Mouse (Mus musculus): ENCODE data around the gene Klra2. TPM values are rescaled to one million over a fixed set of nuclear protein-coding genes. Genes with fewer than 3 reads are reported as not detected.
"Not testable (repeated sequence)": the region's sequence is repeated elsewhere in the genome, so short reads cannot be mapped to it uniquely, and the experiment has no call there.

The Klra2 gene
- not detected in 2 replicates for polyA plus RNA-seq (2016; fragmentation: Nextera tagmentation; extraction: Ambion mirVana)

DNA sequence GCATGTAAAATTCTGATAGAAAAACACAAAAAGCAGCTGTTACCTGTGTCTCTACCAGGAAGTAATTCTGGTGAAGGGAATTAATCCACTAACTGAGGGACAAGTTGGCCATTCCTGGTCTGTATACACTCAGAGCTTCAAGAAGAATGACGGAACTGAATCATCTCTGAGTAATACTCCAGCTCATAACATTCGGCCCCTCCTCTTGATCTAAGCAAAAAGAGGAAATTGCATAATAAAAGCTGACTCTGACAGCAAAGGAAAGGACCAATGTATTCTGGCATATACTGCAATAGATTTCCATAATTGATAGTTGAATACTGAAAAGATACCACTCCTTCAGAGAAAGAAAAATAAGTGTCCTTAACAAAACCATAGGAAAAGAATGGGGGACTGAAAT lies at the start of gene Klra2:
Gene Klra2 (minus strand): TSS at position 157 of the 400 bp plus-strand sequence.
- Histone ChIP-seq H3K27me3 (ENCODE audit: insufficient read depth, poor library complexity, severe bottlenecking) (no peaks in the 10 kb centered on the region), H3K27ac (no peak within 1 kb of the TSS), H3K4me3 (no peak within 1 kb of the TSS), H3K36me3 (no peaks in the 10 kb centered on the region), H3K4me1 (replicated peaks) (no peaks in the 10 kb centered on the region), H3K9me3 (no peaks in the 10 kb centered on the region)
- DNase-seq (ENCODE audit: low spot score), result no peak
- WGBS, result 90% methylated on average over 2 of the region's 2 CpGs

- 80% methylated on average over 5 of the region's 5 CpGs for WGBS
- no peak for DNase-seq (ENCODE audit: low spot score)
- no peak overlapping the region for H3K4me3 ChIP-seq
- peaks cover 8% of the 10 kb centered on the region for H3K4me1 ChIP-seq (replicated peaks)
- H3K27ac ChIP-seq, result no peak overlapping the region
- no peaks in the 10 kb centered on the region for H3K9me3 ChIP-seq
- H3K36me3 ChIP-seq, result no peaks in the 10 kb centered on the region
- no peaks in the 10 kb centered on the region for H3K27me3 ChIP-seq (ENCODE audit: insufficient read depth, poor library complexity, severe bottlenecking)
Observed at GRCm38 (mm10) chr6:131294435-131295112, 47.4 kb upstream of the Klra2 start.

DNA sequence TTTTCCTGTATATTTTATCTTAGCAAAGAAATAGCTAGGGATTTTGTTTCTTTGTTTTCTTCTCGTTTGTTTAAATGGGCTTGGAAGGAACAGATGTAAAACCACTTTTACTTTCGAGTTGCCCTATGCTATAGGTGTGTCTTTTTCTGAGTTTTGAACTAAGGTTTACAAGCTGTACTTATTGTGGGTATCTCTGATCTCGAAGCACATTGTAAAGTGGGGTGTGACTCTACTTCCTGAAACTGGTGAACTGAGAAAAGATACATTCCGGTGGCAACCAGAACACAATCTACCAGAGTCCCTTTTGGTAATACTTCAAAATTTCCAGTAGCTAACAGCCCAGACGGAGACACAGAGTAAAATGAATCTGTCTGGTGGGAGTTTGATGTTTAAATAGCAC lies 46.8 kb upstream of the Klra2 start:
- no peaks in the 10 kb centered on the region for H3K36me3 ChIP-seq
- DNase-seq (ENCODE audit: low spot score), result no peak
- H3K9me3 ChIP-seq, result no peaks in the 10 kb centered on the region
- peaks cover 8% of the 10 kb centered on the region for H3K4me1 ChIP-seq (replicated peaks)
- H3K27ac ChIP-seq, result no peak overlapping the region
- no peaks in the 10 kb centered on the region for H3K27me3 ChIP-seq (ENCODE audit: insufficient read depth, poor library complexity, severe bottlenecking)
- 92% methylated on average over 5 of the region's 5 CpGs for WGBS
- H3K4me3 ChIP-seq, result peak overlapping the region; percentile 69

GRCm38 (mm10) chr6:131292991-131293788 lies 46.0 kb upstream of the Klra2 start, which contains the start of gene Magohb:
TSS of gene Magohb (minus strand) at chr6:131293244.
- DNase-seq (ENCODE audit: low spot score), result peak; percentile 87
- Histone ChIP-seq H3K4me1 (replicated peaks) (peaks cover 8% of the 10 kb centered on the region), H3K9me3 (no peaks in the 10 kb centered on the region), H3K36me3 (peaks cover 3% of the 10 kb centered on the region), H3K27ac (peak within 1 kb of the TSS; percentile 92), H3K27me3 (ENCODE audit: insufficient read depth, poor library complexity, severe bottlenecking) (no peaks in the 10 kb centered on the region), H3K4me3 (peak within 1 kb of the TSS; percentile 69)
- 2% methylated on average over 51 of the region's 51 CpGs for WGBS

GRCm38 (mm10) chr6:131292276-131292990 lies 45.3 kb upstream of the Klra2 start:
- Histone ChIP-seq H3K27me3 (ENCODE audit: insufficient read depth, poor library complexity, severe bottlenecking) (no peaks in the 10 kb centered on the region), H3K4me3 (peak overlapping the region; percentile 69), H3K9me3 (no peaks in the 10 kb centered on the region), H3K27ac (peak overlapping the region; percentile 92), H3K4me1 (replicated peaks) (peaks cover 8% of the 10 kb centered on the region), H3K36me3 (peaks cover 11% of the 10 kb centered on the region)
- WGBS, result 30% methylated on average over 10 of the region's 10 CpGs
- DNase-seq (ENCODE audit: low spot score), result peak; percentile 4

GRCm38 (mm10) chr6:131290430-131290829 lies 43.3 kb upstream of the Klra2 start:
- DNase-seq (ENCODE audit: low spot score), result peak; percentile 3
- H3K9me3 ChIP-seq, result no peaks in the 10 kb centered on the region

GRCm38 (mm10) chr6:131278160-131278559 lies 31.0 kb upstream of the Klra2 start:
- not testable (repeated sequence) for H3K27me3 ChIP-seq (ENCODE audit: insufficient read depth, poor library complexity, severe bottlenecking); H3K4me3 ChIP-seq; H3K27ac ChIP-seq; H3K4me1 ChIP-seq (replicated peaks); H3K9me3 ChIP-seq; DNase-seq (ENCODE audit: low spot score)
- 89% methylated on average over 2 of the region's 2 CpGs for WGBS
- H3K36me3 ChIP-seq, result peaks cover 28% of the 10 kb centered on the region

More at GRCm38 (mm10) chr6:131290430-131290829, 43.3 kb upstream of the Klra2 start:
- Histone ChIP-seq H3K4me1 (replicated peaks) (peaks cover 8% of the 10 kb centered on the region), H3K27me3 (ENCODE audit: insufficient read depth, poor library complexity, severe bottlenecking) (no peaks in the 10 kb centered on the region), H3K4me3 (no peak overlapping the region), H3K36me3 (peaks cover 30% of the 10 kb centered on the region), H3K27ac (no peak overlapping the region)
- WGBS, result 23% methylated on average over 2 of the region's 2 CpGs

GRCm38 (mm10) chr6:131276659-131277058 lies 29.5 kb upstream of the Klra2 start:
- no peak for DNase-seq (ENCODE audit: low spot score)
- Histone ChIP-seq H3K4me1 (replicated peaks) (no peaks in the 10 kb centered on the region), H3K36me3 (peaks cover 13% of the 10 kb centered on the region), H3K4me3 (no peak overlapping the region), H3K27ac (no peak overlapping the region), H3K9me3 (no peaks in the 10 kb centered on the region), H3K27me3 (ENCODE audit: insufficient read depth, poor library complexity, severe bottlenecking) (no peaks in the 10 kb centered on the region)
- WGBS, result 94% methylated on average over 4 of the region's 4 CpGs

GRCm38 (mm10) chr6:131272311-131272710 lies 25.1 kb upstream of the Klra2 start:
- Histone ChIP-seq H3K27ac (no peak overlapping the region), H3K9me3 (no peaks in the 10 kb centered on the region), H3K4me3 (no peak overlapping the region), H3K36me3 (peaks cover 6% of the 10 kb centered on the region; the same call in 1 of the 2 replicates), H3K27me3 (ENCODE audit: insufficient read depth, poor library complexity, severe bottlenecking) (no peaks in the 10 kb centered on the region), H3K4me1 (replicated peaks) (no peaks in the 10 kb centered on the region)
- 96% methylated on average over 1 of the region's 1 CpGs for WGBS
- no peak for DNase-seq (ENCODE audit: low spot score)

DNA sequence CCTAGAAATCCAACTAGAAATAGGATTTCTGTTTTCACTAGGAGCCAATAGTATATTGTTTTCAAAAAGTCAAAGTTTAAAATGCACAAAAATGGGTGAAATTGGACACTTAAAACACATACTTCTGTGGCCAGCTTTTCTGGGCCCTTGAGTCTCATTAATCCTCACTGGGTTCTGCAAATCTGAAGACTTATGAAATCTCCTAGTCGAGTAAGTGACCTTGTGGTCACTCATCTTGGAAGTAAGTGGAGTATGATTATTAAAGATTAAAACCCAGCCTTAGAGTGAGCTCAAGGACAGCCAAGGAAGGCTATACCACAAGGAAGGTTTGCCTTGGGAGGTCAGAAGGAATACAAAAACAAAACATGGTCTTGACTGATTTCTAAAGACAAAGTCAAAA lies 23.1 kb upstream of the Klra2 start:
- Histone ChIP-seq H3K9me3 (no peaks in the 10 kb centered on the region), H3K36me3 (no peaks in the 10 kb centered on the region), H3K27ac (no peak overlapping the region), H3K4me1 (replicated peaks) (no peaks in the 10 kb centered on the region), H3K27me3 (ENCODE audit: insufficient read depth, poor library complexity, severe bottlenecking) (no peaks in the 10 kb centered on the region), H3K4me3 (no peak overlapping the region)
- DNase-seq (ENCODE audit: low spot score), result no peak
- WGBS, result 61% methylated on average over 1 of the region's 1 CpGs

GRCm38 (mm10) chr6:131269599-131269998 lies 22.4 kb upstream of the Klra2 start:
- Histone ChIP-seq H3K9me3 (no peaks in the 10 kb centered on the region), H3K4me3 (no peak overlapping the region), H3K36me3 (no peaks in the 10 kb centered on the region), H3K27me3 (ENCODE audit: insufficient read depth, poor library complexity, severe bottlenecking) (no peaks in the 10 kb centered on the region), H3K4me1 (replicated peaks) (no peaks in the 10 kb centered on the region), H3K27ac (no peak overlapping the region)
- no peak for DNase-seq (ENCODE audit: low spot score)
- 98% methylated on average over 2 of the region's 2 CpGs for WGBS

DNA sequence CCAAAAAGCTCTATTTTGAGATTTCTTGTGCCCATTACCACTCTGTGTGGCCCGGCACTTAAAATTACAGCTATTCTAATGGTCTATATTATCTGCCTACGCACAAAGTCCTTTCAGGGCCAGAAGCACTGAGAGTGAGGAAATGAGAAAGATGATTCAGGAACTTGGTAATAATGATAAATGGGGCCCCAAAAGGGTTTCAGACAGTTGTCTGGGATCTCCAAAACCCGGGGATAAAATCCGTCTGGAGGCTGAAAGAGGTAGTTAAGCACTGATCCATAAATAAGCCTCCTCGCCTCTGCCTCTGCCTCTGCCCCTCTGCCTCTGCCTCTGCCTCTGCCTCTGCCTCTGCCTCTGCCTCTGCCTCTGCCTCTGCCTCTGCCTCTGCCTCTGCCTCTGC lies 17.0 kb upstream of the Klra2 start:
- Histone ChIP-seq H3K27ac (no peak overlapping the region), H3K27me3 (ENCODE audit: insufficient read depth, poor library complexity, severe bottlenecking) (no peaks in the 10 kb centered on the region), H3K9me3 (peaks cover 6% of the 10 kb centered on the region), H3K36me3 (no peaks in the 10 kb centered on the region), H3K4me3 (no peak overlapping the region), H3K4me1 (replicated peaks) (no peaks in the 10 kb centered on the region)
- 94% methylated on average over 5 of the region's 5 CpGs for WGBS
- no peak for DNase-seq (ENCODE audit: low spot score)

DNA sequence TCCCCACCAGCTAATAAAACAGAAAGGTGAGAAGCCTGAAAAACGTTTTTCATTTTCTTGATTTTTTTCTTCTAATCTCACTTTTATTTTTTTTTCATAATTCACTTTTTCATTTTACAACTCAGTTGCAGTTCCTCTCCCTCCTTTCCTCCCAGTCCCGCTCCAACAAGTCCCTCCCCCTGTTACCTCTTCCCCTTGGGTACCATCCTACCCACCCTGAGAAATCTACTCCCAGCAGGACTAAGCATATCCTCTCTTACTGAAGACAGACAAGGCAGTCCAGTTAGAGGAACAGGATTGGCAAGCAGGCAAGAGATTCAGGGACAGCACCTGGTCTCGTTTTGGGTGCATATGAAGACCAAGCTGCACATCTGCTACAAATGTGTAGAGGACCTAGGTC lies 15.6 kb upstream of the Klra2 start:
- Histone ChIP-seq H3K27me3 (ENCODE audit: insufficient read depth, poor library complexity, severe bottlenecking) (no peaks in the 10 kb centered on the region), H3K27ac (no peak overlapping the region), H3K9me3 (peaks cover 6% of the 10 kb centered on the region), H3K4me3 (no peak overlapping the region), H3K4me1 (replicated peaks) (no peaks in the 10 kb centered on the region), H3K36me3 (no peaks in the 10 kb centered on the region)
- WGBS, result 75% methylated on average over 3 of the region's 3 CpGs
- no peak for DNase-seq (ENCODE audit: low spot score)

All from hindbrain, embryonic 10.5 days (tissue).